Mouse (Mus musculus) liver, postnatal 0 days (tissue): ENCODE data around the gene Olfr1157. TPM values are rescaled to one million over a fixed set of nuclear protein-coding genes. Genes with fewer than 3 reads are reported as not detected.

ENCODE experiments used
- ATAC-seq: fragments of 200-750 bp; cut with Nextera tagmentation; 2 replicates; pipeline ENCODE4 v1.8.0; 2017; ENCODE audit warnings: mild to moderate bottlenecking, moderate library complexity
- DNase-seq: peaks from one replicate; pipeline ENCODE4 v3.0.0-alpha.2; 2016
- H3K27ac ChIP-seq: fragments of 300-500 bp; sonication (generic); 2 replicates; pipeline ENCODE4 v1.5.1; 2014; ENCODE audit warnings: antibody characterized with exemption, moderate library complexity, mild to moderate bottlenecking, low read depth
- H3K27me3 ChIP-seq: fragments of 300-500 bp; sonication (generic); 2 replicates; pipeline ENCODE4 v1.6.1; 2014; ENCODE audit warnings: low read length, control low read depth, mixed read lengths; ENCODE audit not compliant: insufficient read depth
- H3K36me3 ChIP-seq: fragments of 300-500 bp; sonication (generic); replicated peaks from 2 replicates; pipeline ENCODE4 v1.6.1; 2014; ENCODE audit warnings: mild to moderate bottlenecking, control low read depth, low read length, moderate library complexity, mixed read lengths; ENCODE audit not compliant: insufficient read depth
- H3K4me1 ChIP-seq: fragments of 300-500 bp; sonication (generic); 2 replicates; pipeline ENCODE4 v1.6.1; 2014; ENCODE audit warnings: antibody characterized with exemption, mild to moderate bottlenecking, control low read depth; ENCODE audit not compliant: insufficient read depth
- H3K4me2 ChIP-seq: fragments of 300-500 bp; sonication (generic); 2 replicates; pipeline ENCODE4 v1.6.1; 2014; ENCODE audit warnings: low read depth, mild to moderate bottlenecking, low read length, moderate library complexity, mixed read lengths
- H3K4me3 ChIP-seq: fragments of 300-500 bp; sonication (generic); 2 replicates; pipeline ENCODE4 v1.5.1; 2014; ENCODE audit warnings: low read depth, low read length
- H3K9ac ChIP-seq: fragments of 300-500 bp; sonication (generic); replicated peaks from 2 replicates; pipeline ENCODE4 v1.6.1; 2014; ENCODE audit warnings: mild to moderate bottlenecking, moderate library complexity
- H3K9me3 ChIP-seq: fragments of 300-500 bp; sonication (generic); 2 replicates; pipeline ENCODE4 v1.6.1; 2016; ENCODE audit warnings: mild to moderate bottlenecking, control low read depth, low read length, mixed read lengths
- CTCF ChIP-seq: sonication (generic); IDR thresholded peaks from 2 replicates; pipeline ENCODE4 v1.5.1; 2016; ENCODE audit warnings: antibody characterized with exemption, low read depth
- EP300 ChIP-seq: IDR thresholded peaks from 2 replicates; pipeline ENCODE4 v1.6.1; 2016; ENCODE audit warnings: antibody characterized with exemption, low read depth, mild to moderate bottlenecking
- WGBS: fragments of 180-500 bp; shearing (Covaris S2); extraction: QIAGEN DNeasy Blood & Tissue Kit; methylation state at CpG from one replicate; pipeline ENCODE4 v1.1.7; 2014; ENCODE audit not compliant: insufficient replicate concordance; 5-methylcytosine and 5-hydroxymethylcytosine counted together
- polyA plus RNA-seq: library from polyadenylated mRNA; unstranded; fragments of >200 nt; fragmentation: Nextera tagmentation; extraction: Ambion mirVana; gene quantifications from 2 replicates; pipeline ENCODE4 v1.2.1, GENCODE M21; 2015

The Olfr1157 gene
- polyA plus RNA-seq, result not detected in 2 replicates

DNA sequence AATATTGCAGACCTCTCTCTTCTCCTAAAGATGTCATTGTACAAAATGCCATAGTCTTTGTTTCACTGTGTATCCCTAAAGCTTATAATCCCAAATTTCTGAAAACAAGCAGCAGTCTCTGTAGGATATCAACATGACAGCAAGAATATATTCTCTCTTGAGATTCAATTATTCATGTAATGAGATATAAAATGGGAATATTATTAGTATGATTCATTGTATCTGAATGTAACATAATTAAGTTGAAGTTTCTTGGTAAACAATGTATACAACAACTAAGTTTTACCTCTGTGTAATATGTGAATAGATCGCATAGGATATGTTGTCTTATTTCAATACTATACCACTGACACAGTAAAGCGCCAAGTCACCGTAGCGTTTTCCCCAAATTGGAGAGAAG lies at the start of gene Olfr1157:
Olfr1157 (minus strand) TSS at position 101 of the 400 bp plus-strand sequence.
- Histone ChIP-seq H3K27ac (no peak within 1 kb of the TSS), H3K4me2 (no peak within 1 kb of the TSS), H3K4me3 (no peak within 1 kb of the TSS), H3K36me3 (no peaks in the 10 kb centered on the region), H3K9ac (no peak within 1 kb of the TSS), H3K27me3 (no peaks in the 10 kb centered on the region), H3K9me3 (no peaks in the 10 kb centered on the region), H3K4me1 (no peaks in the 10 kb centered on the region)
- no peak for ATAC-seq
- TF ChIP-seq CTCF (no peak), EP300 (no peak)
- 82% methylated on average over 4 of the region's 4 CpGs for WGBS
- DNase-seq, result no peak

DNA sequence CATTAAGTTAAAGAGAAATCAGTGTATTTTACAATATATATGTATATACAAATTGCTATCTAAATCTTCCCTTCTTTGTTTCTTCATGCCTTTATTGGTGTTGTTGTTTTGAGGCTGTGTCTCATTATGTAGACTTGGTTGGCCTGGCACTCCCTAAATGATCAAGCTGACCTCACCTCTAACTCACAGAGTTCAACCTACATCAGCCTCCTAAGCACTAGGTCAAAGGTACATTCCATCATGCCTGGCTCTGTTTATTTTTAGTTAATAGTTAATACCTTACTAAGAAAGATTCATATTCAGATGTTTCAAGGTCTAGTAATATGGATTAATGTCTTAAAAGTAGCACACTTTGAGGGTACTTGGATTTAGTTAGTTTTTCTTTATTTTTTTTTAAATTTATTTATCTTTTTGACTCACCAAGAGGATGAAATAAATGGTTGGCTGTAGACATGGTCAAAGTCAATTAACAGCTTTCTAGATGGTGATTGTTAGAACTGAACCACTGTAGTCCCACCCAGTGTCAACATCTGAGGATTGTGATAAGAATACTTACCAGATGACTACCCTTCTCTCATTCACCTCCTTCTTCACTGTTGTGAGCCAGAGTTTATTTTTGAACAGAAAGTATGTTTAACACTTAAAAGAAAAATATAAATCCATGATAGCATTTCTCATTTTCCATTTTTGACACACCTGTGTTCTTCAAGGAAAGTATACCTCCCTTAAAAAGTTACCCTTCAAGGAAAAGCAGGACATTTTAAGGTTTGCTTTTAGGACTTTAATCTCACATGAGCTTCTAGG lies 39.6 kb upstream of the Olfr1157 start, which contains the start of gene Olfr1160:
Olfr1160 (minus strand) TSS at position 754 of the 804 bp plus-strand sequence.
- Histone ChIP-seq H3K36me3 (no peaks in the 10 kb centered on the region), H3K9me3 (no peaks in the 10 kb centered on the region), H3K4me1 (no peaks in the 10 kb centered on the region), H3K9ac (no peak within 1 kb of the TSS), H3K27me3 (no peaks in the 10 kb centered on the region), H3K4me3 (no peak within 1 kb of the TSS), H3K27ac (peak within 1 kb of the TSS; percentile 45), H3K4me2 (no peak within 1 kb of the TSS)
- no peak for TF ChIP-seq EP300
- TF ChIP-seq CTCF, result no peak
- DNase-seq (no peak), ATAC-seq (peak; percentile 99)

DNA sequence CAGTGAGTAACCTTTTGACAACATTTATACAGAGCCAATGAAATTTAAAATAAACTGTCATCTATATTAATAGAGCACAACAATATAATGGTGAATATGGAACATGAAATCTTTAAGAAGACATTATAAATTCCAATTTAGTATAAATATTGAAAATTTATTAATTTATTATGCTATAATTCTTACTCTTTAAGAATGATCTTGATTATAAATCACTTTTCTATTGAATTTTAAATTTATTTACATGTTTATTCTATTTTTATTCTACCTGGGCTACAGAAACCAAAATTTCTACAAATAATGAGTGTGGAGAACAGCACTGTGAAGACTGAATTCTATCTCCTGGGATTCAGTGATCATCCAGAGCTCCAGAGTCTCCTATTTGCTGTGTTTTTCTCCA lies 21.7 kb upstream of the Olfr1157 start, which contains the start of gene Olfr1158:
Olfr1158 (plus strand) TSS at position 301 of the 400 bp plus-strand sequence.
- Histone ChIP-seq H3K4me1 (no peaks in the 10 kb centered on the region), H3K27me3 (no peaks in the 10 kb centered on the region), H3K4me3 (no peak within 1 kb of the TSS), H3K4me2 (no peak within 1 kb of the TSS), H3K27ac (no peak within 1 kb of the TSS), H3K36me3 (no peaks in the 10 kb centered on the region), H3K9ac (no peak within 1 kb of the TSS), H3K9me3 (no peaks in the 10 kb centered on the region)
- no peak for TF ChIP-seq CTCF
- no peak for TF ChIP-seq EP300
- no peak for ATAC-seq
- DNase-seq, result no peak

DNA sequence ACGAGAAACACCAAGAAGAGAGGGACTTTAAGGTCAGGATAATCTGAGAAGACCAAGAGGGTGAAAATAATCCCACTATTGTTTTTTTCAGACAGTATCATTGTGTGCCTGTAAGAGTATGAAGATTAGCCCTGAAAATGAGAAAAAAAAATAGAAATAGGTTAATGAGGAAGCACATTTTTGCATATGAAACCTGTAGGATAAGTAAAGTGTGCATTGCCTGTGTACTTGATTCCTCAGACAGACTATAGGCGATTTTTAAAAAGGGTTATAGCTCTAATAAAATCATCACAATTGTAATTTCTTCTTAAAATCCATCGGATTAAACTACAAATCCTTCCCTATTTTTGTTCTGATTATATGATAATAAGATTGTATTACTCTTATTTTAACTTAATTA lies 6.5 kb upstream of the Olfr1157 start, which contains the start of gene Olfr74:
Olfr74 (minus strand) TSS at position 101 of the 400 bp plus-strand sequence.
- TF ChIP-seq CTCF (no peak), EP300 (no peak)
- Histone ChIP-seq H3K27ac (no peak within 1 kb of the TSS), H3K27me3 (no peaks in the 10 kb centered on the region), H3K36me3 (no peaks in the 10 kb centered on the region), H3K9ac (no peak within 1 kb of the TSS), H3K4me1 (no peaks in the 10 kb centered on the region), H3K4me3 (no peak within 1 kb of the TSS), H3K4me2 (no peak within 1 kb of the TSS), H3K9me3 (no peaks in the 10 kb centered on the region)
- DNase-seq, result no peak
- ATAC-seq, result no peak
- WGBS, result 64% methylated on average over 3 of the region's 3 CpGs

DNA sequence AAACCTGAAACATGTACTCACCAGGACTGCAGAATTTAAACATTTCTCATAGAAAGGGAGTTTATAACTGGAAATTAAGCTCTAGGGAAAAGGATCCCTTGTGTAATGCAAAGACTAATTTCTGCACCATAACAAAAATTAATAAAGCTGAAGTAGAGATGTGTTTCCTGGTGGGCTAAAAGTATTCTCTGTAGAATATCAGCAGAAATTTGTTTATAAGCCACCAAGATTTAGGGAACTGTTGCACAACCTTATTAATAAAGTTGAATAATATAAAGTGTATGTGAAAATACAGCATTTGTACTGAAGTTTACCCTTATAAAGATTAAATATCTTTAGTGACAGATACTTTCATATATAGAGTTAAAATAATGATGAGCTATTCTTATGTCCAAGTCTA lies 15.1 kb downstream of the Olfr1157 start, which contains the start of gene Olfr1156:
Olfr1156 (minus strand) TSS at position 101 of the 400 bp plus-strand sequence.
- Histone ChIP-seq H3K4me2 (no peak within 1 kb of the TSS), H3K9me3 (no peaks in the 10 kb centered on the region), H3K9ac (no peak within 1 kb of the TSS), H3K4me1 (no peaks in the 10 kb centered on the region), H3K4me3 (no peak within 1 kb of the TSS), H3K27ac (no peak within 1 kb of the TSS), H3K36me3 (no peaks in the 10 kb centered on the region), H3K27me3 (no peaks in the 10 kb centered on the region)
- no peak for TF ChIP-seq EP300
- no peak for TF ChIP-seq CTCF
- ATAC-seq (no peak), DNase-seq (no peak)

DNA sequence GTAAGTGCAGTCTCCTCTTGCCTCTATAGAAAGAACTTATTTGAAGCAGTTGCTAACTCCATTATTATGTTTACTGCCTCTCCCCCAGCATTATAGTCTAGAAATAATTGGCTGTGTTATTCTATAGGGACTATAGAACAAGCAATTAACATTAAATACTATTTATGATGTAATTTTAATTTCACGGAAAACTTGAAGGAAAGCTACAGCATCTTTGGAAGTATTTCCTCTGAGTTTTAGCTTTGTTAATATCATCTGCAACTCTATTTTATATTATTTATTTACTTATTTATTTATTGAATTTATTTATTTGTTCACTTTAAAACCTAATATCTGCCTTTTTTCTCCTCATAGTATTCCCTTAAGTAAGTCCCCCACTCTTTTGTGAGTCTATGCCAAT lies 23.1 kb downstream of the Olfr1157 start, which contains the start of gene Olfr1155:
Olfr1155 (minus strand) TSS at position 101 of the 400 bp plus-strand sequence.
- TF ChIP-seq EP300, result no peak
- TF ChIP-seq CTCF, result no peak
- Histone ChIP-seq H3K4me3 (no peak within 1 kb of the TSS), H3K9me3 (no peaks in the 10 kb centered on the region), H3K9ac (no peak within 1 kb of the TSS), H3K4me1 (no peaks in the 10 kb centered on the region), H3K4me2 (no peak within 1 kb of the TSS), H3K27me3 (no peaks in the 10 kb centered on the region), H3K27ac (no peak within 1 kb of the TSS), H3K36me3 (no peaks in the 10 kb centered on the region)
- WGBS, result 84% methylated on average over 1 of the region's 1 CpGs
- ATAC-seq (no peak), DNase-seq (no peak)

Other genes starting within 250 kb of the Olfr1157 start
- not detected in 2 replicates for gene Olfr1138, start 228.3 kb downstream of the Olfr1157 start, polyA plus RNA-seq
- gene Olfr1140, start 224.5 kb downstream of the Olfr1157 start, polyA plus RNA-seq, result not detected in 2 replicates
- gene Olfr1141, start 214.3 kb downstream of the Olfr1157 start, polyA plus RNA-seq, result not detected in 2 replicates
- gene Olfr152, start 188.8 kb downstream of the Olfr1157 start, polyA plus RNA-seq, result not detected in 2 replicates
- not detected in 2 replicates for gene Olfr1143, start 167.7 kb downstream of the Olfr1157 start, polyA plus RNA-seq
- not detected in 2 replicates for gene Olfr1145, start 158.5 kb downstream of the Olfr1157 start, polyA plus RNA-seq
- not detected in 2 replicates for gene Olfr1148, start 137.8 kb downstream of the Olfr1157 start, polyA plus RNA-seq
- gene Olfr1150-ps1, start 124.3 kb downstream of the Olfr1157 start, polyA plus RNA-seq, result not detected in 2 replicates
- not detected in 2 replicates for gene Olfr1151, start 112.4 kb downstream of the Olfr1157 start, polyA plus RNA-seq
- gene Olfr1152, start 101.8 kb downstream of the Olfr1157 start, polyA plus RNA-seq, result not detected in 2 replicates
- gene Olfr1153, start 73.3 kb downstream of the Olfr1157 start, polyA plus RNA-seq, result not detected in 2 replicates
- not detected in 2 replicates for gene Olfr1154, start 63.1 kb downstream of the Olfr1157 start, polyA plus RNA-seq
- gene Olfr1155, start 23.2 kb downstream of the Olfr1157 start, polyA plus RNA-seq, result not detected in 2 replicates
- not detected in 2 replicates for gene Olfr1156, start 15.2 kb downstream of the Olfr1157 start, polyA plus RNA-seq
- gene Olfr74, start 6.4 kb upstream of the Olfr1157 start, polyA plus RNA-seq, result not detected in 2 replicates
- not detected in 2 replicates for gene Olfr1158, start 21.8 kb upstream of the Olfr1157 start, polyA plus RNA-seq
- gene Olfr1160, start 40.0 kb upstream of the Olfr1157 start, polyA plus RNA-seq, result not detected in 2 replicates
- not detected in 2 replicates for gene Olfr1161, start 54.5 kb upstream of the Olfr1157 start, polyA plus RNA-seq
- not detected in 2 replicates for gene Olfr73, start 69.4 kb upstream of the Olfr1157 start, polyA plus RNA-seq
- not detected in 2 replicates for gene Olfr1162, start 82.8 kb upstream of the Olfr1157 start, polyA plus RNA-seq
- not detected in 2 replicates for gene Olfr1163, start 103.5 kb upstream of the Olfr1157 start, polyA plus RNA-seq
- not detected in 2 replicates for gene Olfr1164, start 125.7 kb upstream of the Olfr1157 start, polyA plus RNA-seq
- gene Olfr1166, start 160.0 kb upstream of the Olfr1157 start, polyA plus RNA-seq, result not detected in 2 replicates
- not detected in 2 replicates for gene Olfr1167, start 186.9 kb upstream of the Olfr1157 start, polyA plus RNA-seq
- gene Olfr1168, start 213.6 kb upstream of the Olfr1157 start, polyA plus RNA-seq, result not detected in 2 replicates